Mouse (Mus musculus): ENCODE measurements around the gene Mrpl9.

Mrpl9 gene

DNA sequence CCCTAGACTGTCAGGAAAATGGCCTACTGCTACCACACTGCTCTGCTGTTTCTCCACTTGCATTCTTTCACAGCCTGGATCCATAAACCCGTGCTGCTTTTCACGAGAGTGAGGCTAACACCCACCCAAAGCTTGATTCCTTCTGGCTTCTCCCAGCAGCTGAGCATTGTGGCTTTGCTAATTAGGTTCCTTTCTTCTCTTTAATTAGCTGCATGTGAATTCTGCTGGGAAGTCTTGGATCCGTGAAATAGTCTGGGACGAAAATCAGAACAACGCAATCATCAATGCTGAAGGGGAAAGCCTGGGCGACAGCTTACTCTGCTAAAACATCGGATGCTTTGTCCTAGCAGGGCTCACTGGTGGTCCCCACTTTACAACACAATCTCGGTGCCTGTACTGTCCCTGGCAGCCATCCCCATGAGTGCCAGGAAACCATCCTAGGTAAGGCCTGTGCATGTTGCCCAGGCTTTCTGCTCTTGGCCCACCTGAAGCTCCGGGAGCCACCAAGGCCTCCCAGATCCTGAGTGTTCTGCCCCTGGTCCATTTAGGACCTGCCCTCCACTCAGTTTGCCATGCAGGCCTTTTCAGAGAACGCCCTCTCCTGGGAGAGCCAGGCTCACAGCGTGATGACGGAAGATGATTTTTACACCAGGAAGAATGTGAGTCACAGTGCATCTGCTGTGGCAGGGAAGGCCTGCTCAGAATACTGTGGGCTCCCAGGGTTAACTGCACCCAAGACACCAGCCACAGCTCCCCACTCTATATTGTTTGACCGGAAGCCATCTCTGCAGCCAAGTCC is 22.7 kb downstream of the Mrpl9 start:
- in situ Hi-C loops (cut with MseI, MboI): no loop called here

DNA sequence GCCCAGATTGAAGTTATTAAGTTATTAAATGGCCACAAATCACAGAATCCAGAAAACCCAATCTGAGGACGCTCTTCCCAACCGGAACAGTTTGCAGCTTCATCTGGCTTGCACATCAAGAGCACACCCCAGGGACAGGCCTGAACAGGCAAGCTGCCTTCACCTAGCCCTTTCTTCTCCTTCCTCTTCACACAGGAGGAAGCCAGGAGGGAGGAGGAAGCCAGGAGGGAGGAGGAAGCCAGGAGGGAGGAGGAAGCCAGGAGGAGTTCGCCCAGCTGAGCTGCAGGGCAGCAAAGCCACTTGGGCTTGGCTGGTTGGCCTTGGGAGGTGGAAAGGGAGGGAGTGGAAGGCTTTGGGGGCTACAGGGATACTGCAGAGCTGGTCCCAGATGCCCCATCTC is 25.8 kb downstream of the Mrpl9 start:
- in situ Hi-C loops (cut with MseI, MboI): no loop called here

DNA sequence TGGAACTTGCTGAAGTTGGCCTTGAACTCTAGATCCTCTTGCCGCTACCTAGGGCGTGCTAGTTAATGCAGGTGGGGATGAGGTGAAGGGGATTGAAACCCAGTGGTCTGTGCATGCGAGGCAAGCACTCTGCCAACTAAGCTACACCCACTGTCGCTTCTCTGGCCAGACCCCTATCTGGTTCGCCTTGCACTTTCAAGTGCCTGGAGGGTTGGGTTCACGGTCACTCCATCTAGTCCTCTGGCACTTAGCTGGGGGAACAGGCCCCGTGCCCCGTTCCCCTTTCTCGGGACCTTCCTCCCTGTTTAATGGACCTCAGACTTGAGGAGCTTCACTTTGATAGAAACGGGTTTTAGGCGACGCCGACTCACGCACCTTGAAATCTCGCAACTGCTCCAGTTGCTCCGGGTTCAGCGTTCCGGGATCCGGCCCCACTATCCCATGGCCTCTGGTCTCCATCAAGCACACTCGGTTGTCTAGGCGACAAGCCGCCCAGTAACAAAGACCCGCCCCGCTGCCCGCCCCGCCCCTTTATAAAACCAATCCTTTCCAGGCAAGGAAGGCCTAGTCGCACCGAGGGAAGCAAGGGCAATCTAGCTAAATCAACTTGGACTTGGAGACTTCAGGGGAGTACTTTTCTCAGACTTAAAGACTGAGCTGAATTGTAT is 29.5 kb downstream of the Mrpl9 start:
- in situ Hi-C loops (cut with MseI, MboI): no loop called here

DNA sequence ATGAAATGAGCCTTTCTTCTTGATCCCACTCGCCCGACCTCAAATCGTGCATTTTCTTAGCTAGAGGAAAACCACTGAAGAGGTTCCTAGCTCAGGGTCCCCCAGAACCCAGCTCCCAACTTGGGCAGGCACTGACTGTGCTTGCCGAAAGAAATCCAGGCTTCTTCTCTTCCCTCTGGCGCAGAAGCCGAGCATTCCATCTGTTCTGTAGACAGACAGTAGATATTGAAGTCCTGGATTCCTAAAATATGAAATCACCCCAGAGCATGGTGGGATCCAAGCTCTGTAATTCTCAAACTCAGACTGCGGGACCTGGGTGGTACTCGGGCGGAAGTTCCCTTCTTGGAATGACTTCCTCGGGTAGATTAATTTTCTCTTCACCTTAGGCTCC is 30.0 kb downstream of the Mrpl9 start:
- in situ Hi-C loops (cut with MseI, MboI): no loop called here

DNA sequence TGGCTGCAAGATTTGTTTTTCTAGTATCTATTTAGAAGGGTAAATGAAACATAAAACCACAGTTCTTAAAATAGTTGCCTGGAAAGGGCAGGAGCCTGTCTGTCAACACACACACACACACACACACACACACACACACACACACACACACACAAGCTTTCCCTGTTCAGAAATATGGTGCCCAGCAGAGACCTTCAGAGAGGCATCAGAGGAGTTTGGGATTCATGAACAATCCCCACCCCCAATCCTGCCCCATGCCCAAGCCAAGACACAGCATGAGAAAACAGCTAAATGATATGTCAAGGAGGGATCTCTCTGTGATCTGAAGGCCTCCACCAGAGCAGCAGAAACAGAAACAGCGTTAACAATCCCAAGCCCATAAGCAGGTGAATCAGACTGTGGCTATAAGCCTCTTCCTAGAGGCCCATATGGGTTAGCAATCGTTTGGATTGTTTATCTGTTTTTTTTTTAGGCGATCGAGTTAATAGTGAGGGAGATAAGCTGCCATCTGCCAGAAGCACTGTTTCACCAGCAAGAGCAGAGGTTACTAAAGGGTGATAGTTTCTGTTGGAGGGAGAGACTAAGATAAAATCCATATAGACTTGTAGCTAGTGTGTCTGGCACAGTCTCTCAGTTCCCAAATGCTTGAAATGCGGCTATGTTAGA is 30.6 kb downstream of the Mrpl9 start:
- in situ Hi-C loops (cut with MseI, MboI): no loop called here

DNA sequence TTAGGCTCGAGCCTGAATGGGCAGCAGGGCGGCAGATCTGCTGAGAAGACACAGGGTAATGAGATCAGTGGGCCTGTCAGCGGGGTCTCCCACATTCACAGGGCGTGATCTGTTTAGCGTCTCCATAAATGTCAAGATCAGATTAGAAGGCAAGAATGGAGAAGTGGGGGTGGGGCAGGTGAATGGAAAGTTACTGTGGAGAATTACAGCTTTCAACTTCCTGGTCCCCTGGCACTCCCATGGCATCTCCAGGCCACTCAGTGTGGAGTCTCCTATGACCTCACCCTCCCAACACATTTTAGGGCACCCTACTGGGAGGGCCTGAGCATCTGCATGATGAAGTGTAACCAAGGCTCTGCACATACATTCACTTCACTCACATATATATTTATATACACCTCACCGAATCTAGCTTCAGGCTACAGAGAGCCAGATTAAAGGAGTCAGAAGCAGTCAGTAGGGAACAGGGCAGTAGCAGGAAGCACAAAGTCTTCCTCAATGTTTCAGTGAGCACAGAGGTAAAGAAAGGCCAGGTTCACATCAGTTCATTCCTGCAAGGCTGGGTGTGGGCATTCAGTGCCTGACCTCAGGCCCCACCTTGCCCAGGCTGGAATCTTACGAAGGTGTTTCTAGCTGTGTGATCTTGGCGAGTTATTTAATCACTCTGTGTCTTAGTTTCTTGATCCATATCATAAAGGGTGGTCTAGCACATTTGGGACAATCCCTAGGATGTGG is 33.4 kb downstream of the Mrpl9 start:
- in situ Hi-C loops (cut with MseI, MboI): no loop called here

DNA sequence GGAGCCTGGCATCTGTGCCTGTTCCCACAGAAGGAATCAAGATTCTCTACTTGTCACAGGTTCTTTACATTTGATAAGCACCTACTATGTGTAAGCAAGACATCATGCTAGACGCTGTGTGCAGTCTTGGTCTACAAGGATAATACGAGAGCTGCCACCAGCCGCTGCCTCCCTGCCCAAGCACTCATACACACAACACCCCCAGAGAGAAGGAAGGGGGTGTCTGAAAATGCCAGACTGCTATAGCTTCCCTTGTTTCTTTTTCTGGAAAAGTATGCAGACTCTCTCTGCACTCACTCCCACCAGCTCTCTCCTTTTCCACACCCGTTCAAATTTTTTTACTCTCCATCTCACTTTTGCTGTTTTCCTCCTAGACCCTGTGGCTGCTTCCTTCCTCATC is 34.3 kb downstream of the Mrpl9 start:
- in situ Hi-C loops (cut with MseI, MboI): no loop called here

DNA sequence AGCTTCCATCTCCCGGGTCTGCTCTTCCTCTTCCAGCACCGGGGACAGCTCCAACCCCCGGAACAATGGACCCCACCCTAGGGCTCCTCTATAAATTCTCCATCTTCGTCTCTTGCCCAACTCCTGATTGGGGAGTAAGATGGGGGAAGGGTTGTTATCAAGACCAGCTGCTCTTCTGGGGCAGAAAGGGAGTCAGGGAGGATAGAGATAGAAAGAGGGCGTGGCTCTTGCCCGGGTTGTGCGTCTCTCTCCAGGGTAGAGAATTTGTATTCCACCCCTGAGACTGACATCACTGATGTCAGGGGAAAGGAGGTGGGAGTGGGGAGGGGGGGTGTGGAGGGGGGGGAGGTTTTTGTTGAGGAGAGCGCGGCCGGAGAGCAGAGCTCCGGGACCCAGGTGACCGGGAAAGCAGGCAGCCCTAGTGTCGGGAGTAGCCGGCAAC is 34.9 kb downstream of the Mrpl9 start, which contains the start of gene Celf3:
Gene Celf3 (plus strand): TSS at position 315 of the 442 bp plus-strand sequence.
- in situ Hi-C loops (cut with MseI, MboI): no loop called here

DNA sequence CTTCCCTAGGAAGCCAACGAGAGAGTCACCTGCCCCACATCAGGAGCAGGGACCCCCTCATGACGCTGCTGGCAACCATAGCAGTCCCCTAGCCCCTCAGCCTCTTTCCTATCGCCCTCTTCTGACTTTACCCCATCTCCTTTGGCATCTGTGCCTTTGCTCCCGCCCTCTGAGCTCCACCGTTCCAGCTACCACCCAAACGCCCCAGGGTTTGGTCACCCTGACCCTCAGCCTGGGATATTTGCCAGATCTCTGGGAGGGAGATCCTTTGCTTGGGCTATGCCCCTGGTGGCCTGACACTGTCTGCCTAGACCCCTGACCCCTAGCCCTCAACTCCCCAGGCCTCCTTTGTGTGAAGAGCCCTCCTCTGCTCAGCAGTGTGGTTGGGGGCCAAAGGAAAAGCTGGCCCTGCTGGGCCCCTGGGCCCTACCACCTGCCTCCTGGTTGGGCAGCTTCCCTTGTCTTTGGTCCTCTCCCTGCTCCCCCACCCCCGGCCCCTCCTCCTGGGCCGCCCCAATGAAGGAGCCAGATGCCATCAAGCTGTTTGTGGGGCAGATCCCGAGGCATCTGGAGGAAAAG is 35.6 kb downstream of the Mrpl9 start:
- in situ Hi-C loops (cut with MseI, MboI): no loop called here

DNA sequence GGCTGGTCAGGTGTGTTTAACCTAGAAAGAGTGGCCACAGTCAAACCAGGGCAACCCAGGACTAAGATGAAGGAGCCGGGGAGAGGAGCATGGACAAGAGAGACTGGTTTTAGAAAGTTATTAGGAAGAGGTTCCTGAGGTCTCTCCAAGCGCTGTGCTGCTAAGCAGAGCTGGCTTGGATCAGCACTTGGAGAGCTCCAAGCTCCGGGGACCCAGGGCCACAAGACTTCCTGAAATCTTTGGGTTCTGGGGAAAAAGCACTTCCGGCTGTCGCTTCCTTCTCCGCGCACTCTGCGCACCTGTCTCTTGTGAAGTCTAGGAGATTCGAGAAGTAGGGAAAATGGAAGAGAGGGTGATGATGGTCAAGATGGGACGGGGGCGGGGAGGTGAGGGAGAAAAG is 36.4 kb downstream of the Mrpl9 start:
- in situ Hi-C loops (cut with MseI, MboI): no loop called here

DNA sequence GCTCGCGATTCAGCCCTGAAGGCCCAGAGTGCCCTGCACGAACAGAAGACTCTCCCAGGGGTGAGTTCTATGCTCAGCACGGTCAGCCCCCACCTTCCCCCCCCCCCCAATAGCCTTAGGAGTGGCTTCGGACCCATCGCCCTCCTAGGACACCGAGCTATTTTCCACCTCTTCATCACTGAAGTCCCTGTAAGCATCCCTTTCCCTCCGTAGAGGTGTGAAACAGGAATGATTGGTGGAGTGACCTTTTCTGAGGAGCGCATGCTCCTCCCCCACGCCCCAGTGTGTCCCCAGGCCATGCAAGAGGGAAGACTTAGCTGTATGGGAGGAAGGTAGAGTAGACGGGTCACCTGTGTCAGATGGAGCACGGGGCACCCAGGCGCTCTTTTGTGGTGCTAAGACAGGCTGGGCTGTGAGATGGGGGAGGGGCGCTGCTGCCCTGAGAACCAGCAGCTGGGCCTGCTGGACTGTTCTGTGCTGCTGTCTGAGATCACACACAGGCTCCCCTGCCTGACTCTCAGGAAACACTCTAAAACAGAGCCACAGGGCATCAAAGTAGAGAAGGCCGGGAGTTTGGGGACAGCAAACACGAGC is 37.3 kb downstream of the Mrpl9 start, which contains the start of gene Riiad1:
Gene Riiad1 (minus strand): TSS at position 51 of the 594 bp plus-strand sequence.
- in situ Hi-C loops (cut with MseI, MboI): no loop called here

DNA sequence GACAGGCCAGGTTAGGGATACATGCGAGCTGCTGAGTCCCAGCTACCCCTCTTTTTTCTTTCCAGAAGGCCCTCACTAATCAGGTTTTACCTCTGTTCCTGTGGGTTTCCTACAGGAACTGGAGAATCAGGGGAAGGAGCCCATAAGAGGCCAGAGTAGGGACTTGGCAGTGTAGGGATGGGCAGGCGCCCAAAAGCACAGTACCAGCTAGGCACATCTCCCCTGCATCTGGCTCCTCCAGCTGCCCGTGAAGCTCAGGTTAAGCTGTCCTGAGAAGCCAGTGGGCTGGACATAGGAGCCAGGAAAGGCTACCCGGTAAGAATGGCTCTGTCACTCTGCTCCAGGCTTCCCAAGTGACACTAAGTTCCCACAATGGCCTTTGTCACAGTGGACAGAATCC is 38.3 kb downstream of the Mrpl9 start:
- in situ Hi-C loops (cut with MseI, MboI): no loop called here

DNA sequence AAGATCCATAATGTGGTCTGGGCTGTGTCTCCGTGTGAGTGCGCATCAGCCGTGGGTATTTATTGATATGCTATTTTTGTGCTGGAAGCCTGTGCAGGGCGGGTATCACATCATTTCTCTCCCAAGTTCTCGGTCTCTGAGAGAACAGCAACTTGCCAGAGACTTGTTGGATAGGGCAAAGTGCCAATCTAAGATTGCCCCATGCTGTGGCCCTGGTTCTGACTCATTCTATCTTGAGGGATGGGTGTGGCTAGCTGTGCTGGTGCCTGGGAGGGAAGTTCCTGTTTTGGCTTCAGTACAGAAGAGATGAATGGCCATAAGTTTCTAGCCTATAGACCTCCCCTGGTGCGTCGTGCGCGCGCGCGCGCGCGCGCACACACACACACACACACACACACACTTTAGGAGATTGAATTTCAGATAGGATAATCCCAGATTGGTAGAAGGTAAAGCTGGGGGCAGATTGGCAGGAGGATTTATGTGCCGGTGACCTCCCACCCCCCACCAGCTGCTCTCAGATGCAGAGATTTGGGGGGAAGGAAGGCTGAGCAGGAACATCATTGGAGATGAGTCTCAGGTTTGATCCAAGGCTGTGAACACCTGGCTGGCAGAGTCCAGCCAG is 39.8 kb downstream of the Mrpl9 start:
- in situ Hi-C loops (cut with MseI, MboI): no loop called here

DNA sequence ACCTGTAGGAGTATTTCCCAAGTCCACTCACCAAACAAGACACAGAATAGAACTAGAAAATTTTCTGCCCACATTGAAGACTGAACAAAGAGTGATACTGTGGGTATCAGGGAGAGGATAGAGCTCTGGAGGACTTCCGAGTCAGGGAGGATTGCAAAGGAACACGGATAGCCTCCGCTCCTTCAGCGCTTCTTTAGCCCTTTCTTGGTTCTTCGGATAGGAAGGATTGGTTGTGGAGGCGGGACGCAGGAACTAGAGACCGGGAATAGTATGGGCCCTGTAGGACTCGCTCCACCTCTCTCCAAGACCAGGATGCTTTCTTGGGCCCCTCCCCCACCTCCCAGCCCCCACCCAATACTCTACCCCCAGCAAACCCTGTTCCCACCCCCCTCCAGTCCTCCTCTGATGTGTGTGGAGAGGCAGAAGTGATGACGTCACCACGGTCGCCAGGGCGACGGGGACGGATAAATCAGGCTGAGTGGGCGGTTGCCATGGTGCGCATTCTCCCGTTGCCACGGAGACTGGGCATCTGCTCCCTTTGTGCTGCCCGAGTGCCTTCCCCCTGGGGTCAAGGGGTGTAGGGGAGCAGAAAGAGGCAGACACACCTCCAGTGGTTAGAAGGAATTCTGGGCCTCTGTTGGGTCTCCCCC is 40.8 kb downstream of the Mrpl9 start:
- in situ Hi-C loops (cut with MseI, MboI): no loop called here

DNA sequence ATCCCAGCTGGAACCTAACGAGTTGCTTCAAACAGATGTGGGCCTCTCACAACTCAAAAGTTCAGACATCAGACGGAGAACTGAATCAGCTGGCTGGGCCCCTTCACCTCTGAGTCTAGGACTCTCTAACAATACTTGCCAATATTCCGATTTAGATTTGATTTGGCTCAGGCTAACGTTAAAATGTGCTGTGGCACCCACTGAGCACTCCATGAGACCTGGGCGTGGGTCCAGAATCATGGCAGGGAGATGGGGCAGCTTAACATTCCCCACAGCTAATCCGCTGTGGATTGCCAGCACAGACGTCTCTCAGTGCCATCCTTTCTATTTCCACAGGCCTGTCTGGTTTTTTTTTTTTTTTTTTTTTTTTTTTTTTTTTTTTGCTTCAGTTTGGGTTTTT is 42.8 kb downstream of the Mrpl9 start:
- in situ Hi-C loops (cut with MseI, MboI): no loop called here

DNA sequence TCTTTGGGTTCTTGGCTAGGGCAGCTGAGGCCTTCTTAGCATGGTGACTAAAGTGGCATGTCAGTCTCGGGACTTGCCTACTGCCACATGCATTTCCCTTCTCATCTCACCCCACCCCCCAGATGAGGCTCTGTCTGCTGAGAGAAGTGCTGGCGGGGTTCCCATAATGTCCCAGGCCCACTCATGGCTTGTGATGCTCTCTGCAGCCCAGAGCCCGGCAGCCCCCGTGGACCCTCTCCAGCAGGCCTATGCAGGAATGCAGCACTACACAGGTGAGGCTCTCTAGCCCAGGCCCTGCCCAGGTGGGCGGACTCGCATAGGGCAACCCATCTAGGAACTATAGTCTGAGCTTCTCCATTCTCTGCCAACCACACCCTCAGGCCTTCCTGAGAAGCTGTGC is 44.5 kb downstream of the Mrpl9 start:
- in situ Hi-C loops (cut with MseI, MboI): no loop called here

DNA sequence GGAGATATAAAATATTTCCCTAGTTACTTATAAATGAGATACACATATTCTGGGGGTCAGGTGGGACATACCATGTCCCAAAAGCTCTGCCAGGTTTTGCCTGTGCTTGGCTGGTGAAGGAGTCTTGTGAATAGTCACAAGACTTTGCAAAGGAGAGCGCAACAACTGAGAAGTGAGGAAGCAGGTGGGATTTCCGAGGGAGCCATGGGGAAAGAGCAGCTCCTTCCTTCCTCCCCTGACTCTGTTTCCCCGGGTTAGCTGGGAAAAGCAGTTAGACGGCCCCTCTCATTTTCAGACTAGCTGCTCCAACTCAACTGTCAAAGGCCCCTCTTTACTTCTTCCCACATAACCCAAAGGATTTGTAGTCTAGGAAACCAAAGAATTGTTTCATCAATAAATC is 54.0 kb downstream of the Mrpl9 start:
- in situ Hi-C loops (cut with MseI, MboI): loop anchor here in 1 of 2 experiments (5.0 kb wide), 1 partner anchor 35 kb away; no protein-coding TSS in a partner anchor

All from mouse trophoblast stem cell (cell line).